Mouse (Mus musculus): ENCODE data around the gene Smpd2. TPM values are rescaled to one million over a fixed set of nuclear protein-coding genes. Genes with fewer than 3 reads are reported as not detected.

The Smpd2 gene
- 18.6 and 45.4 TPM in 2 replicates for polyA plus RNA-seq (2012; ENCODE audit: low replicate concordance)

DNA sequence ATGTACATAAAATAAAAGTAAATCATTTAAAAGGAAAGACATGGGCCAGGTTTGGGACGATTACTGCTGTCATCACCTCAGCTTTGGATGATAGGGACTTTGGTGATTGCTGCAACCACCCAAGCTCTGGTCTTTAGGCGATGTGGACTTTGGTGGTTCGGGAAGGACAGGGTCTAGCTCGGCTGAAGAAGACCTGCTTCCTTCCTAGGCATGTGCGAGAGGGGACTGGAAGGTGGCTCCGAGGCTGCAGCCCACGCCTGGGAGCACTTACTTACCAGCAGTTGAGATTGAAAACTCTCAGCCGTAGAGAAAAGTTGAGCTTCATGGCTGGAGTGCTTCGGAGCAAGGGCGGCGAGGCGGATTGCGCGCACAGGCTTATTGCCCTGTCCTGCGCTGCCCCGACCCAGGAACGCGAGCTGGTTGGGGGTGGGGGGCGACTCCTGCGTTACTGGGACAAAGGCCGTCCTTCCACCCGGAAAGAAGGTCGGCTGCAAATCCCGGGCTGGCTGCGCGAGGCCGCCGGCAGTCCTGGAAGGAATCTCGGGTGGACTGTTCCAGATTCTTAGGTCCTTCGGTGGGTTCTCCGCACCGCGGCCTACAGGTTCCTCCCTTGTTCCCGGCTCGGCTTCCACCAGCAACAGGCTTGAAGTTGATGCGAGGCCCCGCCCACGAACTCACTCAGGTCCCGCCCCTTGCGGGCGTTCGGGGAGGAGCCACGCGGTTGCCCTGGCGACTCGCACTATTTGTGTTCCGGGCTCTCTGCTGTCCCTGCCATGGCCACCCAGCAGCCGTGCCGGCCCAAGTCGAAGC, at the start of gene Smpd2, which contains the start of gene Ppil6:
TSS of gene Smpd2 (minus strand) at position 662 of the 810 bp plus-strand sequence.
TSS of gene Ppil6 (plus strand) at position 732 of the 810 bp plus-strand sequence.

DNA sequence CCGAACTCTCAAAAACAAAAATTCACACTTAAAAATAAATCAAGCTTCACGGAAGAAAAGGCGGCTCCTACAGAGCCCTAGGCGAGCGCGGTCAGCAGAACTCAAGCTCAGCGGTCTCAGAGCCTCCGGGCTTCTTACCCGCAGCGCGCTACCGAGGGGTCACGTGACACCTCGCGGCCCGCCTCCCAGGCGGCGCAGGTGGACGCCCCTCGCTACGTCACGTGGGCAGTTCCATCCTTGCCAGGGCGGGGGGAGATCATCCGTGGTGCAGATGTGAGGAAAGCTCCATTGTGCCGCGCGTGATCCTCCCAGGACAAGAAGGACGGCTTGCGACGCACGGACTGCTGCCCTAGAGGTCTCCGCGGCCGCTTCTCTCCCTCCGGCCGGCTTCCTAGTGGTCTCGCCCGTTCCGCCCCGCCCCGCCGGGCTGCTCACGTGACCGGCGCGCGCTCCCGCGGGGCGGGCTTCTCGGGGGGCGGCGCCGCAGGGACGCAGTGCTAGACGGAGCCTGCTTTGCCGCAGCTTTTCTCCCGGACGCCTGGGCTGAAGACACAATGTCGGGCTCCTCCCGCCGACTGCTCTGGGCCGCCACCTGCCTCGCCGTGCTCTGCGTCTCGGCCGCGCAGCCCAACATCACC, 28.9 kb upstream of the Smpd2 start, which contains the start of gene Cd164:
TSS of gene Cd164 (plus strand) at position 434 of the 638 bp plus-strand sequence.

DNA sequence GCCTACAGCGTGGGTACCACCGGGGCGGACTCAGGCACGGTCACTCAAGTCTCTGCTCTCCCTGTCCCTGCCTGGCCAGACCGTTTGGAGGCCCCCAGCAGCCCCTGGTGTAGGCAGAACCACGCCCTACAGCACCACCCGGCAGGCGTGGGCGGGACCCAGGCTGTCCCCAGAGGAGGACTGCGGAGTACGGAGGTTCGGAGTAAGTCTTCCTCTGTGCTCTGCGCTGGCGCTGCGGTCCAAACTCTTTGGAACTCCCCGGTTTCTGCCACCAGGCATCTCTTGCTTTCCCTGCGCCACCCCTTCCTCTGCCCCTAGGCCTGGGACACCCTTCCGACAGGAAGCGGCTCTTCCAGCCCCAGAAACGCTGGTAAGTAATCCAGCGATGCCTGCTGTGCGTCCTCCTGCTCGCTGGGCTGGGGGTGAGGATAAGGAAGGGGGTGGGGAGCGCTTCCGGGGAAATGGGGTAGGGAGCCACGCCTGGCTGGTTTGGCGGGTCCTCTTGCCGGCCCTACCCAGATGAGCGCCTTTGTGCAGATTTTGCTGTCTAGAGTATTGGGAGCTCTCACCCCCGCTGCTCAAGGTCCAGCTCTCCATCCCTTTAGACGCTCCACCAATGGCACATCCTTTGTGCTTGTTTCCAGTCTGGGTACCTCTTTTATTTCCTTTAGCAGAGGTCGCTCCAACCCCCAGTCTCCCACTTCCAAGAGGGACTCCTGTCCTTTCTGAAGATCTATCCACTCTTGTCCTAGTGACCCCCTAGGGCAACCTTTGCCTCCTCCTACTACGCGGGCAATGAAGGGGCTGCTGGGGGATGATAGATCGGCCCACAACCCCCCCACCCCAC, 13.8 kb downstream of the Smpd2 start, which contains the start of gene Mical1:
TSS of gene Mical1 (plus strand) at position 144 of the 847 bp plus-strand sequence.

DNA sequence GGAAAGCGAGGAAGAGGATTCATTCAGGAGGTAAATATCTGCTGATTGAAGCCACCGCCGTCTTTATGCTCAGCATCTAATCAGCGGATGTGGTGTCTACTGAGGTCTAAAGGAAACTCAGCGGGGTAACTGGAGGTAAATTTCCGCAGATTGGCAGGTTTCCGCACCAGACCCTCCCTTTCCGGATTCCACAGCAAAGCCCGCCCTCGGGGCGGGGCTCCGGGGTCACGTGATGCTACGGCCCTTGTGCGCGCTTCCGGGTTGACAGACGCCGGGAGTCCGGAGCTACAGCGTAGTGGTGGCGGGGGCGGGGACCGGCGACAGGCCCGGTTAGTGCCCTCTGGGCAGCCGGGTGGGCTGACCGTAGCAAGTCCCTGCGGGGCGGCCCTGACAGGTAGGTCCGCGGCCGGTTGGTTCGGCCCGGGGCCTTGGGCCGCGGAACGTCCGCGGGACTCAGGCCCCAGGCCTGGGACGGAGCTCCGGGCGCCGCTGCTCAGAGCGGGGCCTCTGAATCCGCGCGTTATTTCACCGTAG, 40.0 kb downstream of the Smpd2 start, which contains the start of gene Zbtb24:
TSS of gene Zbtb24 (plus strand) at position 247 of the 534 bp plus-strand sequence.

Other genes starting within 250 kb of the Smpd2 start
- gene Fig4, start 187.1 kb downstream of the Smpd2 start, polyA plus RNA-seq (2012; ENCODE audit: low replicate concordance) = 4.6 and 7.4 TPM in 2 replicates
- gene Ak9, start 186.4 kb downstream of the Smpd2 start, polyA plus RNA-seq (2012; ENCODE audit: low replicate concordance) = not detected in 2 replicates
- 18.6 and 24.2 TPM in 2 replicates for gene Zbtb24, start 40.0 kb downstream of the Smpd2 start, polyA plus RNA-seq (2012; ENCODE audit: low replicate concordance)
- gene Mical1, start 14.1 kb downstream of the Smpd2 start, polyA plus RNA-seq (2012; ENCODE audit: low replicate concordance) = 108 and 168 TPM in 2 replicates
- not detected in 2 replicates for gene Ppil6, start 70 bp upstream of the Smpd2 start, polyA plus RNA-seq (2012; ENCODE audit: low replicate concordance)
- gene Cd164, start 29.0 kb upstream of the Smpd2 start, polyA plus RNA-seq (2012; ENCODE audit: low replicate concordance) = 314 and 544 TPM in 2 replicates
- gene Ccdc162, start 226.3 kb upstream of the Smpd2 start, polyA plus RNA-seq (2012; ENCODE audit: low replicate concordance) = 0.23 and 0.25 TPM in 2 replicates

Data from hematopoietic multipotent progenitor cell, adult 10-12 weeks (in vitro differentiated cells).